Mouse (Mus musculus) frontal cortex, postnatal 14 days (tissue): ENCODE measurements at regions not wholly inside any gene's neighbourhood (a gene's known extent, or its start where the extent isn't known, plus 50 kb on each side); places are given as distances from the start of the nearest gene placed in this dataset.

Source experiments
- DNase-seq, 2 experiments: peaks; one replicate each; pipeline ENCODE4 v3.0.0; 2022; ENCODE audit warnings: low spot score in 2 of 2

DNA sequence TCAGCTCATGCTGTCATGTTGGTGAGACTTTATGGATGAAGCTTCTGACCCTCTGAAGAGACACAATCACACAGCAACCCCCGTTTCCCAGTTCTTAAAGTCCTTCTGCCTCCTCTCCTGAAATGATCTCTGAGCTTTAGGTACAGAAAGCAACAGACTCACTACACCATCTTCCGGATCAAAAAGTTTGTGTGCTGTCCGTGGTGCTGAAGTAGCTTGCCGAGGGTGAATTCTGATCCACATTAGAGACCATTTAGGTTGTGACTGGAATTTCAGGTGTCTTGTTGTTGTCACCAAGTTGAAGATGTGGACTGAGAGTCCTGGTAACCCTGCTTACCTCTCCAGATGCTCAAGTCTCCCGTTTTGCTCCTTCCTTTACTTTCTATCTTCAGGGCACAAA is 375.2 kb downstream of the Shisa9 start:
- DNase-seq = no peak

DNA sequence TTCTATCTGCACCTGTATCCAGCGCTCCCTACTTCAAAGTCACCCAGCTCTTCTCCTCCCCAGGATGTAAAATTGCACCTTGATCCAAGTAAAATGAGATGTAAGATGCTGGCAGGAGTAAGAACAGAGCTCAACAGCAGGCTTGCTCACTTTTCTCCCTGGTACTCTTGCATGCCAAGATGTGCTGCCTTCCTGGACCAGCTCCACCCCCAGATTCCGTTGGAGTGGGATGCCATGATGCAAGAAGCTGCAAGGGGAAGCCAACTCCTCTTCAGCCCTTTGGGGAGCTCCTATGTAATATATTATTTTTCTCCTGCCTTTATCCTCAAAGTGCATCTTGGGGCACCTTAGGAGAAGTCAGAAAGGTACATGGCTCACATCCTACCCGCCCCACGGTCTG is 405.6 kb downstream of the Shisa9 start:
- DNase-seq = no peak

GRCm38 (mm10) chr16:12435697-12436221 is 451.8 kb downstream of the Shisa9 start:
- DNase-seq = no peak

GRCm38 (mm10) chr16:12438622-12439021 is 454.7 kb downstream of the Shisa9 start:
- DNase-seq = no peak

- DNase-seq = peak; percentile 19 to 31
Measured at GRCm38 (mm10) chr16:12454791-12455190, 470.9 kb downstream of the Shisa9 start.
